Mouse (Mus musculus) liver, embryonic 11.5 days (tissue): ENCODE data around the gene Glrp1. TPM values are rescaled to one million over a fixed set of nuclear protein-coding genes. Genes with fewer than 3 reads are reported as not detected.

ENCODE experiments used
- ATAC-seq: fragments of 200-750 bp; cut with Nextera tagmentation; replicated peaks from 2 replicates; pipeline ENCODE4 v1.8.0; 2017; ENCODE audit warnings: moderate number of reproducible peaks, mild to moderate bottlenecking, moderate TSS enrichment, moderate library complexity; ENCODE audit not compliant: low FRiP score
- DNase-seq: peaks from one replicate; pipeline ENCODE4 v3.0.0-alpha.2; 2017; ENCODE audit warnings: low spot score
- H3K27ac ChIP-seq: fragments of 300-500 bp; sonication (generic); 2 replicates; pipeline ENCODE4 v1.5.1; 2014; ENCODE audit warnings: mild to moderate bottlenecking, low read depth, low read length, control low read depth
- H3K27me3 ChIP-seq: fragments of 300-500 bp; sonication (generic); replicated peaks from 2 replicates; pipeline ENCODE4 v1.6.1; 2014; ENCODE audit warnings: low read length, mixed read lengths; ENCODE audit not compliant: control insufficient read depth, insufficient read depth
- H3K36me3 ChIP-seq: fragments of 300-500 bp; sonication (generic); 2 replicates; pipeline ENCODE4 v1.6.1; 2014; ENCODE audit warnings: mild to moderate bottlenecking, low read length, moderate library complexity, mixed read lengths; ENCODE audit not compliant: control insufficient read depth, insufficient read depth
- H3K4me1 ChIP-seq: fragments of 300-500 bp; sonication (generic); replicated peaks from 2 replicates; pipeline ENCODE4 v1.6.1; 2014; ENCODE audit warnings: low read length, mixed read lengths; ENCODE audit not compliant: control insufficient read depth, insufficient read depth
- H3K4me2 ChIP-seq: fragments of 300-500 bp; sonication (generic); 2 replicates; pipeline ENCODE4 v1.6.1; 2014; ENCODE audit warnings: mild to moderate bottlenecking, control low read depth, moderate library complexity
- H3K4me3 ChIP-seq: fragments of 300-500 bp; sonication (generic); 2 replicates; pipeline ENCODE4 v1.5.1; 2014; ENCODE audit warnings: low read depth, low read length, control low read depth
- H3K9ac ChIP-seq: fragments of 300-500 bp; sonication (generic); 2 replicates; pipeline ENCODE4 v1.6.1; 2014; ENCODE audit warnings: low read depth, low read length, control low read depth
- H3K9me3 ChIP-seq: fragments of 300-500 bp; sonication (generic); 2 replicates; pipeline ENCODE4 v1.6.1; 2016; ENCODE audit warnings: low read length, inconsistent platforms, mixed read lengths; ENCODE audit not compliant: control insufficient read depth
- WGBS: fragments of 180-500 bp; shearing (Covaris S2); extraction: QIAGEN DNeasy Blood & Tissue Kit; methylation state at CpG from one replicate; pipeline ENCODE4 v1.1.7; 2014; 5-methylcytosine and 5-hydroxymethylcytosine counted together
- polyA plus RNA-seq: library from polyadenylated mRNA; unstranded; fragments of >200 nt; fragmentation: Nextera tagmentation; extraction: Ambion mirVana; gene quantifications from 2 replicates; pipeline ENCODE4 v1.2.1, GENCODE M21; 2014

Gene Glrp1
- polyA plus RNA-seq, 1 experiment from 2014 or later = 0.08 TPM

DNA sequence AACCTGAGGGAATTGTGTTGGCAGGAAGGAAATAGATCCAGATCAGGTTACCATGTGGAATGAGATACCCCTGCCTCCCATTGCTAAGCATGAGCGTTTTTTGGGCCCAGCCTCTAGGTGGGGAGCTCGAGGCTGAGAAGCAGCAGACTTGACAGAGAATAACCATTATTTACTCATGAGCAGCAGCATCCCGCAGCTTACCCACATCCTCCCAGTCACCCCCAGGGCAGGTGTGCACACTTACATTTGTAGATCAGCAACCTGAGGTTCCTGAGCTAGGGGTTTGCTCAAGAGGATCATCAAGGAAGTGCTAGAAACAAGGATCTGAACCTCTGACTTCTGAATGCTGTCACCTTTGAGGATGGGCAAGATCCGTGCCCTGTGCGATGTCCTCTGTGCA is 3.5 kb downstream of the Glrp1 start:
- Histone ChIP-seq H3K9me3 (no peaks in the 10 kb centered on the region), H3K36me3 (no peaks in the 10 kb centered on the region), H3K4me2 (no peak overlapping the region), H3K4me1 (peaks cover 11% of the 10 kb centered on the region), H3K4me3 (no peak overlapping the region), H3K27ac (no peak overlapping the region), H3K27me3 (no peaks in the 10 kb centered on the region), H3K9ac (no peak overlapping the region)
- DNase-seq (no peak), ATAC-seq (no peak)
- WGBS = 77% methylated on average over 5 of the region's 5 CpGs

DNA sequence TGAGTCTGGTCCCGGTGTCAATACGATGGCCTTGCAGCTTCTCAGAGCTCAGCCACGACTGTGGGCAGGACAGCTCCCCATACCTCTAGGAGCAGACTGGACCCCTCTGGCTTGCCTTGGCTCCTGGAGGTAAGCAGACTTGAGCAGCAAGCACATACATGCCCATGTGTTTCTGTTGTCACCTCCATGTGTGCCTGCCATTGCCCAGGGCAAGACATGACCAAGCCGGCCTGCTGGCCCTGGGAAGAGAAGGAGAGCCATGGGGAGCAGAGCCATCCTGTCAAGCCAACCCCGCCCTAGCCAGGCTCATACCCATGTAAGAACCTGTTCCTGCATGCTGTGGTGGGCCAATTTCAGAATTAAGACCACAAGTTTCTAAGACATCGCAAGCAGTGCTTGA is 4.2 kb downstream of the Glrp1 start:
- no peak overlapping the region for H3K27ac ChIP-seq
- peaks cover 11% of the 10 kb centered on the region for H3K4me1 ChIP-seq
- no peak overlapping the region for H3K4me3 ChIP-seq
- no peaks in the 10 kb centered on the region for H3K27me3 ChIP-seq
- 62% methylated on average over 6 of the region's 6 CpGs for WGBS
- H3K9ac ChIP-seq = no peak overlapping the region
- H3K4me2 ChIP-seq = no peak overlapping the region
- no peaks in the 10 kb centered on the region for H3K9me3 ChIP-seq
- ATAC-seq = 0 out of 2 replicates have a peak, but pooled peaks have one; percentile 7
- no peak for DNase-seq
- no peaks in the 10 kb centered on the region for H3K36me3 ChIP-seq

DNA sequence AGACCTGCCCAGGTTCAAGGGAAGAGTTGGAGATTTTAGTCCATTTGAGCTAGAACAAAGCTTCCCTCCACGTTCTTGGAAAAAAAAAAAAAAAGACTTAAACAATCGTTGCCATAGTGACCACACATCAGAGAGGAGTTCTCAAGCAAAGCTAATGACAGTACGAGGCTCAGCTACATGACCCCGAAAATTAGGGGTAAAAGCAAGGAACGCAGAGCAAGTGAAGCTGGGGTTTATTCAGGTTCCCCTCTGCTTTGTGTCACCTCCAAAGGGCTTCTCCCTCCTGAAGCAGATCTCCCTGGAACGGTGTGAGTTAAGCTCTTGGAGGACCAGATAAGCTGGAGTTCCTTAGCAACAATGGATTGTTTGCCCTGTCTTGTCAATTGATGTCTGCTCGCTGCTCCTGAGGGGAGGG is 5.3 kb downstream of the Glrp1 start:
- WGBS = 34% methylated on average over 7 of the region's 7 CpGs
- no peak overlapping the region for H3K27ac ChIP-seq
- DNase-seq = no peak
- H3K4me3 ChIP-seq = no peak overlapping the region
- peaks cover 11% of the 10 kb centered on the region for H3K4me1 ChIP-seq
- no peak overlapping the region for H3K9ac ChIP-seq
- no peak overlapping the region for H3K4me2 ChIP-seq
- no peaks in the 10 kb centered on the region for H3K9me3 ChIP-seq
- no peaks in the 10 kb centered on the region for H3K36me3 ChIP-seq
- H3K27me3 ChIP-seq = no peaks in the 10 kb centered on the region
- no peak for ATAC-seq

DNA sequence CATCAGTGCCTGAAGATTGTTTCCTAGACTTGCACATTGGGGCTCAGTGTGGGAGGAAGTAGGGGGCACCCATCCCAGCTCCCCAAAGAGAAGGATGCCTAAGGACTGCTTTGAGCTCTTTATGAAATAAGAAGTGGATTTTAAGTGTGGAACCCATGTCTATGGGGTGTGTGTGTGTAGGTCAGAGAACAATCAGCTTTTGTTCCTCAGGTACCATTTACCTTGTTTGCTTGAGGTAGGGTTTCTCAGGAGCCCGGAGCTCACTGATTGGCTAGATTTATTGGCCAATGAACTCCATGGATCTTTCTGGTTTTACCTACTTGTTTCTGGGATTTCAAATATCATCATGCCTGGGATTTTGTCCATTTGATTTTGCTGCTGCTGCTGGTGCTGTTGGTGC is 7.0 kb downstream of the Glrp1 start:
- H3K27me3 ChIP-seq = no peaks in the 10 kb centered on the region
- no peak overlapping the region for H3K4me2 ChIP-seq
- H3K4me1 ChIP-seq = peaks cover 11% of the 10 kb centered on the region
- no peak overlapping the region for H3K4me3 ChIP-seq
- DNase-seq = no peak
- H3K27ac ChIP-seq = no peak overlapping the region
- no peaks in the 10 kb centered on the region for H3K36me3 ChIP-seq
- H3K9me3 ChIP-seq = no peaks in the 10 kb centered on the region
- no peak for ATAC-seq
- no peak overlapping the region for H3K9ac ChIP-seq
- 88% methylated on average over 1 of the region's 1 CpGs for WGBS

DNA sequence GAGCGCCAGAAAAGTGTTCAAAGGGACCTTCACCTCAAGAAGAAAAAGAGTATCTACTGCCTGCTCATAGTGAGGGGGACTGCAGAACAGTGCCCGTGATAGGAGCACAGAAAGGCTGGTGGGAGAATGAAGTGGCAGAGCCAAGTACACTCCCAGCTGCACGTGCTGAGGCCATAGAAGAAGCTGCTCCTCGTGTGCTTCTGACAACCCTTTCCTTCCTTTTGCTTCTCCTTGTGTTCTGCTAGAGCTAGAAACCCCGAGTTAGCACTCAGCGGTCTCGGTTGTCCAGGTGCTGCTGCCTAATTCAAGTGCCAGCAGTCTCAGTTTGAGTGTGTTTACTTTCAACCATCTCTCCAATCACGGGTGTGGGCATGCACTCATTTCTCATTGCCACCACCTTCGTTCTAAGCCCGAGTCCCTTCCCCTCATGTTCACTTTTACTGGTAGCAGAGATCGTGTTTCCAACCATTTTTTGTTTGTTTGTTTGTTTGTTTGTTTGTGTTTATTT is 10.6 kb downstream of the Glrp1 start:
- peaks cover 9% of the 10 kb centered on the region for H3K4me1 ChIP-seq
- no peak overlapping the region for H3K9ac ChIP-seq
- H3K4me2 ChIP-seq = no peak overlapping the region
- ATAC-seq (no peak), DNase-seq (no peak)
- H3K27ac ChIP-seq = no peak overlapping the region
- H3K36me3 ChIP-seq = no peaks in the 10 kb centered on the region
- WGBS = 76% methylated on average over 11 of the region's 11 CpGs
- H3K4me3 ChIP-seq = no peak overlapping the region
- no peaks in the 10 kb centered on the region for H3K9me3 ChIP-seq
- H3K27me3 ChIP-seq = no peaks in the 10 kb centered on the region

DNA sequence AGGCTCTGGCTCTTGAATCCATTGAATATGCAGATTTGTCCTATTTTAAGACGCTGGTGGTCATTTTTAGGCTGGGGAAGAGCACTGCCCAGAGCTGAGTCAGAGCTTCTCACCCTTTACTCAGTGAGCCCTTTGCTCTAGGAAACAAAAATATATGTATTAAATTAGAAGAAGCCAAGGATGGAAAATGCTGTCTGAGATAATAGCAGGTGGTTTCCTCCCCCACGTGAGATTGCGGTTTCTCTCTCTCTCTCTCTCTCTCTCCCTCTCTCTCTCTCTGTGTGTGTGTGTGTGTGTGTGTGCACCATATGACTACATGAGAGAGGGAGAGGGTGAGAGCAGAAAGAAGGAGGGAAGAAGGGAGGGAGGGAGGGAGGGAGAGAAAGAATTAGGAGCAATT is 12.5 kb downstream of the Glrp1 start:
- Histone ChIP-seq H3K27me3 (no peaks in the 10 kb centered on the region), H3K9ac (no peak overlapping the region), H3K4me1 (peaks cover 17% of the 10 kb centered on the region), H3K27ac (no peak overlapping the region), H3K4me3 (no peak overlapping the region), H3K4me2 (no peak overlapping the region), H3K36me3 (no peaks in the 10 kb centered on the region), H3K9me3 (no peaks in the 10 kb centered on the region)
- DNase-seq (no peak), ATAC-seq (no peak)
- 63% methylated on average over 3 of the region's 3 CpGs for whole genome bisulfite sequencing

DNA sequence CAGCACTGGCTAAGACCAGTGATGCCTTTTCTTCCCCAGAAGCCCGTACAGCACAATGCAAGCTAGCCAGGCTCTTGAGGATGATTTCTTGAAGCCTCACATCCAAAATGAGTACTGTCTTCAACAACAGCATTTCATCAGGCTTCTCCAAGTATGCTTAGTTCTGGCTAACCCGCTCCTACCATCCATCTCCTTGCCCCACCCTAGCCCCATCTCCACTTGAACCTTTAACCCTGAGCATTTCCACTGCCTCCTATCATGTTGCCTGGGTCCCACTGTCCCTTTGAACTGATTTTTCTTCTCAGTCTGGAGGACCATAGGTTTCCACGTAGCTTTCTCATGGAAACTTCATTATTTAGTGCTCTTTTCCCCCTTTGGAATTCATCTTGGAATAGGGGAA is 17.5 kb downstream of the Glrp1 start:
- peak overlapping the region; percentile 97 for H3K27ac ChIP-seq
- 0 out of 2 replicates have a peak overlapping the region, but pooled peaks have one; percentile 5 for H3K9ac ChIP-seq
- DNase-seq (no peak), ATAC-seq (peak; percentile 50)
- H3K4me3 ChIP-seq = no peak overlapping the region
- no peaks in the 10 kb centered on the region for H3K27me3 ChIP-seq
- H3K9me3 ChIP-seq = no peaks in the 10 kb centered on the region
- H3K36me3 ChIP-seq = no peaks in the 10 kb centered on the region
- 69% methylated on average over 3 of the region's 3 CpGs for WGBS
- H3K4me1 ChIP-seq = peaks cover 55% of the 10 kb centered on the region
- H3K4me2 ChIP-seq = peak overlapping the region; percentile 67

DNA sequence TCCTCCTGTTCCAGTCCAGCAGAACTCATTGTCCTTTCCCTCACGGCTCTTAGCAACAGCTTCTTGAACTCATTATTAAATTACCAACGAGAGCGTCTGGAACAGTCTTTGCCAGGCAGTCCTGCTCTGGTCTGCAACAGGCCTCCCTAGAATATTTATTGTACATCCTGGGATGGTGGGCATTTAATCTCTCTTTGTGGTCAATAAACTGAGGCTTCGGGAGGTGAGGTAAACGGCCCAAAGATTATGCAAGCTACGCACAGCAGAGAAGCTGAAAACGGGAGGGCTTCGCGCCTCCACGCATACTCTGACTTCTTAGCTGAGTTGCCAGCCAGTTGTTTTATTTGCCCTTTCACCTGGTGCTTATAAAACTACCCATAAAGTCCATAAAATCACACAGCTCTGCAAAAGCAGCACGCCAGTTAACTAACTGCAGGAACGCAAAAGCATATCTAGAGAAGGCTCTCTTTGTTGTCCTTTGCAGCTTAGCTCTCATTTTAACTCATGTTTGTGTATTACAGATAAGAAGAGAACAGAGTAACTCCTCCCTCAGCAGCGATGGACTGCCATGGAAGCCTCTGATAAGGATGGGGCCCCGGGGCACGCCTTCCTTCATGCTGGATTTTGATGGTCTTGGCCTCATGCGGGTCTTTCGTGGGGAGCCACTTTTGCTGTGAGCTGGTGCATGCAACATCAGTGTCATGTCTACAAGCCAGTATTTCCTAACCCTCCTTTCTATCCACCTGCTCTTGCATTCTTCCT is 18.1 kb downstream of the Glrp1 start:
- peak overlapping the region; percentile 97 for H3K27ac ChIP-seq
- ATAC-seq (peak; percentile 93), DNase-seq (peak; percentile 64)
- 19% methylated on average over 17 of the region's 17 CpGs for WGBS
- peak overlapping the region; percentile 58; the same call in 1 of the 2 replicates for H3K9ac ChIP-seq
- no peaks in the 10 kb centered on the region for H3K27me3 ChIP-seq
- H3K4me1 ChIP-seq = peaks cover 53% of the 10 kb centered on the region
- no peaks in the 10 kb centered on the region for H3K36me3 ChIP-seq
- no peaks in the 10 kb centered on the region for H3K9me3 ChIP-seq
- 0 out of 2 replicates have a peak overlapping the region, but pooled peaks have one; percentile 6 for H3K4me3 ChIP-seq
- peak overlapping the region; percentile 67 for H3K4me2 ChIP-seq

DNA sequence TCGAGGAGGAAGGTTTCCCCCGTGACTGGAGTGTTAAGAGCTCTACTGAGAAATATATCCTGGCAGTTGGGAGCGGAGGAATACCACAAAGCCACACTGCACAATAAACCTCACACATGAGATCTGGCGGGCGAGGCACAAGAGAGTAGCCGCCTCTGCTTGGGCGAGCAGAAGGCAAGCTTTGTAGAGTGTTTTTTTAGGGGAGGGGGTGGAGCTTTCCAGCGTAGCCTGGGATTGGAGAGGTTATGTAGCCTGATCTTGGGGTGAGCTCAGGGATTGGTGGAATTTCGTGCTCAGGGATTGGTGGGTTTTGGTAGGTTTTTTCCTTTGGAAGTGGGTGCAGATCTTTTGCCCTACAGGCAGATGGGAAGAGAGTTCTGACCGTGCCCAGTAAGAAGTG is 19.7 kb downstream of the Glrp1 start:
- DNase-seq = no peak
- Histone ChIP-seq H3K4me3 (no peak overlapping the region), H3K27ac (no peak overlapping the region), H3K36me3 (no peaks in the 10 kb centered on the region), H3K9ac (no peak overlapping the region), H3K9me3 (no peaks in the 10 kb centered on the region), H3K4me1 (peaks cover 48% of the 10 kb centered on the region), H3K4me2 (no peak overlapping the region), H3K27me3 (no peaks in the 10 kb centered on the region)
- 80% methylated on average over 10 of the region's 10 CpGs for WGBS
- ATAC-seq = 0 out of 2 replicates have a peak, but pooled peaks have one; percentile 7
